Mouse (Mus musculus): ENCODE results near the gene Lef1. TPM values are rescaled to one million over a fixed set of nuclear protein-coding genes. Genes with fewer than 3 reads are reported as not detected.

Gene Lef1
- total RNA-seq, 2 experiments from 2014 or later = 6.3 to 8.4 TPM

- intact Hi-C loops (cut with DNase I) = no loop called here
Measured at GRCm38 (mm10) chr3:131137119-131137781, 27.0 kb downstream of the Lef1 start.

GRCm38 (mm10) chr3:131138224-131138623, 28.0 kb downstream of the Lef1 start:
- intact Hi-C loops (cut with DNase I) = no loop called here
- DNase-seq (ENCODE audit: low spot score in 2 of 2) = no peak

More at GRCm38 (mm10) chr3:131137119-131137781, 27.0 kb downstream of the Lef1 start:
- DNase-seq (ENCODE audit: low spot score in 2 of 2) = peak; percentile 14 to 26

GRCm38 (mm10) chr3:131138797-131139196, 28.5 kb downstream of the Lef1 start:
- intact Hi-C loops (cut with DNase I) = no loop called here
- no peak for DNase-seq (ENCODE audit: low spot score in 2 of 2)

GRCm38 (mm10) chr3:131139345-131140090, 29.2 kb downstream of the Lef1 start:
- intact Hi-C loops (cut with DNase I) = no loop called here
- peak in 1 of 2 experiments; percentile 34 for DNase-seq (ENCODE audit: low spot score in 2 of 2)

GRCm38 (mm10) chr3:131140091-131140462, 29.8 kb downstream of the Lef1 start:
- no peak for DNase-seq (ENCODE audit: low spot score in 2 of 2)
- intact Hi-C loops (cut with DNase I) = no loop called here

GRCm38 (mm10) chr3:131141546-131141945, 31.3 kb downstream of the Lef1 start:
- intact Hi-C loops (cut with DNase I) = no loop called here
- DNase-seq (ENCODE audit: low spot score in 2 of 2) = no peak

GRCm38 (mm10) chr3:131144250-131144649, 34.0 kb downstream of the Lef1 start:
- DNase-seq (ENCODE audit: low spot score in 2 of 2) = no peak
- intact Hi-C loops (cut with DNase I) = no loop called here

- no peak for DNase-seq (ENCODE audit: low spot score in 2 of 2)
- intact Hi-C loops (cut with DNase I) = no loop called here
Measured at GRCm38 (mm10) chr3:131152921-131153320, 42.6 kb downstream of the Lef1 start.

GRCm38 (mm10) chr3:131153896-131154295, 43.6 kb downstream of the Lef1 start:
- intact Hi-C loops (cut with DNase I) = no loop called here
- DNase-seq (ENCODE audit: low spot score in 2 of 2) = no peak

- intact Hi-C loops (cut with DNase I) = no loop called here
- DNase-seq (ENCODE audit: low spot score in 2 of 2) = no peak
Measured at GRCm38 (mm10) chr3:131154576-131154975, 44.3 kb downstream of the Lef1 start.

GRCm38 (mm10) chr3:131155066-131155465, 44.8 kb downstream of the Lef1 start:
- DNase-seq (ENCODE audit: low spot score in 2 of 2) = no peak
- intact Hi-C loops (cut with DNase I) = no loop called here

- DNase-seq (ENCODE audit: low spot score in 2 of 2) = no peak
- intact Hi-C loops (cut with DNase I) = no loop called here
Measured at GRCm38 (mm10) chr3:131155657-131156056, 45.4 kb downstream of the Lef1 start.

GRCm38 (mm10) chr3:131156377-131156776, 46.1 kb downstream of the Lef1 start:
- no peak for DNase-seq (ENCODE audit: low spot score in 2 of 2)
- intact Hi-C loops (cut with DNase I) = no loop called here

- intact Hi-C loops (cut with DNase I) = no loop called here
Measured at GRCm38 (mm10) chr3:131157471-131157870, 47.2 kb downstream of the Lef1 start.

GRCm38 (mm10) chr3:131159204-131159760, 49.0 kb downstream of the Lef1 start:
- intact Hi-C loops (cut with DNase I) = no loop called here
- no peak for DNase-seq (ENCODE audit: low spot score in 2 of 2)

More at GRCm38 (mm10) chr3:131157471-131157870, 47.2 kb downstream of the Lef1 start:
- no peak for DNase-seq (ENCODE audit: low spot score in 2 of 2)

GRCm38 (mm10) chr3:131159881-131160615, 49.8 kb downstream of the Lef1 start:
- intact Hi-C loops (cut with DNase I) = no loop called here
- DNase-seq (ENCODE audit: low spot score in 2 of 2) = no peak

- no peak for DNase-seq (ENCODE audit: low spot score in 2 of 2)
- intact Hi-C loops (cut with DNase I) = no loop called here
Measured at GRCm38 (mm10) chr3:131160921-131161320, 50.6 kb downstream of the Lef1 start.

- intact Hi-C loops (cut with DNase I) = no loop called here
- DNase-seq (ENCODE audit: low spot score in 2 of 2) = no peak
Measured at GRCm38 (mm10) chr3:131167731-131168130, 57.5 kb downstream of the Lef1 start.

- DNase-seq (ENCODE audit: low spot score in 2 of 2) = no peak
- intact Hi-C loops (cut with DNase I) = no loop called here
Measured at GRCm38 (mm10) chr3:131169161-131169560, 58.9 kb downstream of the Lef1 start.

- no peak for DNase-seq (ENCODE audit: low spot score in 2 of 2)
- intact Hi-C loops (cut with DNase I) = no loop called here
Measured at GRCm38 (mm10) chr3:131170099-131170643, 59.9 kb downstream of the Lef1 start.

Data from left cerebral cortex, postnatal 14 days (tissue).